Mouse (Mus musculus): Measurements from ENCODE around the gene Gpr137b. TPM values are rescaled to one million over a fixed set of nuclear protein-coding genes. Genes with fewer than 3 reads are reported as not detected.
"Not testable (repeated sequence)": the region's sequence is repeated elsewhere in the genome, so short reads cannot be mapped to it uniquely, and the experiment has no call there.

The Gpr137b gene
- polyA plus RNA-seq, 1 experiment from 2014 or later, result 2.1 TPM

DNA sequence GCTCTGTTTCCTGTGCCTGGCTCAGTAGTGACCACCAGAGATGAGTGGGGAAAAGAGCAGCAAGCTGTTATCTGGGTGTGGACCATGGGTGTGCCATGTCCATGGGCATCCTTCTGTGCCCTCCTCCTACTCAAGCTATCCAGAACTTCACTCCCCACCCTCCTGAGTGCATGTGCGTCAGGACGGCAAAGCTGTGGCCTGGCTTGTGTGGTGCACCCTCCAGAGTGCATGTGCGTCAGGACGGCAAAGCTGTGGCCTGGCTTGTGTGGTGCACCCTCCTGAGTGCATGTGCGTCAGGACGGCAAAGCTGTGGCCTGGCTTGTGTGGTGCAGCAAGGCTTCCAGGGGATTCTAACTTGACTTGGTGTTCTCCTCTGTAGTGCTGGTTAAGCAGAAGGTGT lies 31.6 kb downstream of the Gpr137b start:
- H3K9me3 ChIP-seq (replicated peaks); H3K27me3 ChIP-seq; H3K4me1 ChIP-seq (replicated peaks); H3K4me3 ChIP-seq (replicated peaks); H3K4me2 ChIP-seq; DNase-seq; H3K36me3 ChIP-seq; H3K27ac ChIP-seq; H3K9ac ChIP-seq; ATAC-seq (ENCODE audit: low read depth): not testable (repeated sequence)
- 77% methylated on average over 6 of the region's 6 CpGs for WGBS (ENCODE audit: insufficient replicate concordance)

DNA sequence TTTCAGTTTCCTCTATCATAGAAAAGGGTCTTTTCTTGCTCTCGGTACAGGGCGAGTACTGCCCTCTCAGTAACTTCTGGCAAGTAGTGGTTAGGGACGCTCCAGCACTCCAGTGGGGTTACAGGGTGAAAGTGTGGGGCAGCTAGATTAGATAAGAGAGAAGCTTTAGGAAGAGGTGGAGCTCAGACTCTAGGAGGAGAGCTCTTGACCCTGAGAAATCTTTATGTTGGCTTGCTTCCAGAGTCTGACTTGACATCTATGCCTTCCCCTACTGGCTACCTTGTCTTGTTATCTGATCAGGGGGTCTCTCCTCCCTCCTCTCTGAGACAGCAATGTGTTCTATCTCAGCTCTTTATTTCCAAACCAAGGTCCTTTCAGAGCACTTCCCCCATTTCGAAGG lies 33.8 kb downstream of the Gpr137b start:
- H3K4me2 ChIP-seq; H3K9me3 ChIP-seq (replicated peaks); H3K4me1 ChIP-seq (replicated peaks); H3K36me3 ChIP-seq; H3K9ac ChIP-seq; H3K27me3 ChIP-seq; H3K4me3 ChIP-seq (replicated peaks); H3K27ac ChIP-seq: not testable (repeated sequence)
- ATAC-seq (ENCODE audit: low read depth), result peak; percentile 87
- WGBS (ENCODE audit: insufficient replicate concordance), result 22% methylated on average over 4 of the region's 4 CpGs
- DNase-seq, result peak; percentile 61

DNA sequence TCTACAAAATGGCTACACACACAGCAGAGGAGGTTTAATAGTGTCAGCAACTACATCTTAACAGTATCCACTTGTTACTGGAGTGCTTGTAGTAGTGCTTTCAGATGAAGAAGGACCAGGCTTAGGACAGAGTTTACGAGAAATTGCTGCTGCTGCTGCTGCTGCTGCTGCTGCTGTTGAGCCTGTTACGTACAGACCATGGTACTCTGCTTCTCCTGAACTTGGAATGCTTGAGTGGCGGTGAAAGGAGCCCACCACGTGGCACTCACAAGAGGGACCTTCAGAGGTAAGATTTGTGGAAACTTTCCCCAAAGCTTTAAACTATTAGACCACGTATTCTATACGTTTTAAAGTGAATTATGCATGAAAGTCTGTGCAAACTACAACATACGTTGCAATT lies 35.2 kb downstream of the Gpr137b start:
- not testable (repeated sequence) for DNase-seq; ATAC-seq (ENCODE audit: low read depth); H3K27ac ChIP-seq; H3K4me1 ChIP-seq (replicated peaks); H3K4me2 ChIP-seq; H3K27me3 ChIP-seq; H3K4me3 ChIP-seq (replicated peaks); H3K9ac ChIP-seq; H3K36me3 ChIP-seq; H3K9me3 ChIP-seq (replicated peaks)
- WGBS (ENCODE audit: insufficient replicate concordance), result 73% methylated on average over 7 of the region's 7 CpGs

DNA sequence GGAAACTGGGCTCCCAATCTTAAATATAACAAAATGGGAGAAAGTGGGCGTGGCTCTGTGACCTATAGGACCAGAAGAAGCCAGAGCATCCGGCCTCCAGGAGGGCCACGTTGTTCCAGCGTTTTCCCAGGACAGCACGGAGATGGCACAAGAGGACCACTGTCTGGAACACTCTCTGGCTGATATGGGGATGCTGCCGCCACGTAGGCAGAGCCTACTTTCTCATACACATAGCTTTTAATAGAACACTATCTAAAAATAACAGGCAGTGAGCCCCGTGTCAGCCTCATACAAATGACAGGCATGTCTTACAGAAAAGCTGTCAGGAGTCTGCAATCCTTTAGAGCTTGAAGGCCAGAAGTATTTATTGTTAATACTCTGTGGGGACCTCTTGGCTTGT lies 35.7 kb downstream of the Gpr137b start:
- H3K4me3 ChIP-seq (replicated peaks); H3K9me3 ChIP-seq (replicated peaks); H3K4me1 ChIP-seq (replicated peaks); H3K27me3 ChIP-seq; ATAC-seq (ENCODE audit: low read depth); DNase-seq; H3K9ac ChIP-seq; H3K36me3 ChIP-seq; H3K4me2 ChIP-seq; H3K27ac ChIP-seq: not testable (repeated sequence)
- WGBS (ENCODE audit: insufficient replicate concordance), result 58% methylated on average over 8 of the region's 8 CpGs

DNA sequence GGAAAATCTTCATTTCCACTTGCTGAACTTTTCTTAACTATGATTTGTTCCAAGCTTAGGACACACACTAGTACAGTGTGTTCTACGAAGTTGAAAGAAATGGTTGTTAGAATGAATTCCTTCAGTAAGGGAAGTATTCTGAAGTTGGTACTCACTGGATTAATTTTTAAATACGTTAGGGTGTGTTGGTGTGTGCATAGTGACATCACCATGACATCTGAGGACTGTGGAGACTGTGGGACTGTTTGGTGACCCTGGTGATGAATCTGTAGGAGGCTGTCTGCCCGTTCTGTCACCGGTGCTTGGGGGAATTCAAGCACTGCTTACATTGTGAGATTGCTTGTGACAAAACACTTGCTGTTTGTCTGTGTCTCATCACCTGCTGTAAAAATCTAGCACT lies 41.7 kb downstream of the Gpr137b start:
- H3K4me2 ChIP-seq; H3K4me1 ChIP-seq (replicated peaks); H3K4me3 ChIP-seq (replicated peaks); H3K9ac ChIP-seq; DNase-seq; H3K27me3 ChIP-seq; H3K36me3 ChIP-seq; H3K9me3 ChIP-seq (replicated peaks); H3K27ac ChIP-seq; ATAC-seq (ENCODE audit: low read depth): not testable (repeated sequence)
- 63% methylated on average over 4 of the region's 4 CpGs for WGBS (ENCODE audit: insufficient replicate concordance)

GRCm38 (mm10) chr13:13350681-13351080 lies 43.1 kb downstream of the Gpr137b start:
- not testable (repeated sequence) for H3K9ac ChIP-seq; H3K27ac ChIP-seq; DNase-seq; H3K9me3 ChIP-seq (replicated peaks); ATAC-seq (ENCODE audit: low read depth); H3K4me1 ChIP-seq (replicated peaks); H3K4me3 ChIP-seq (replicated peaks); H3K36me3 ChIP-seq; H3K4me2 ChIP-seq; H3K27me3 ChIP-seq
- WGBS (ENCODE audit: insufficient replicate concordance), result 81% methylated on average over 7 of the region's 7 CpGs

DNA sequence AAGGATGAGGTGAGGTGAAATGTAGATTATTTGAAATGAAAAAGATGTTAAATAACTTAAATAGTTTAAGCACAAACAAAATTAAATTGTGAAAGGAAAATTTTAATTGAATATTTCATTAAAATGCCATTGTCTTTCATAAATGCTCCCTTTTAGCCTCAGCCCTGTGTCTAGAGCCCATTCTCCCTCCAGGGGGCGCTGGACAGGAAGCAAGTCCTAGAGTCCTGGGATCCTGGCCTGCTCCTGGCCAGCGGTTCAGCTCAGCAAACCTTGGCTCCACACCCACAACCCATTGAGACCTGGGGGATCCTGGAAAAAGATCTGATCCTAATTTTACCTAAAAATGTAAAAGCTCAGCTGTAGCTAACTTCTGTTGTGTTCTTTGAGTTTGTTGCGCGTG lies 44.5 kb downstream of the Gpr137b start:
- WGBS (ENCODE audit: insufficient replicate concordance), result 54% methylated on average over 4 of the region's 4 CpGs
- H3K27ac ChIP-seq, result no peak overlapping the region
- no peak overlapping the region for H3K4me3 ChIP-seq (replicated peaks)
- H3K4me2 ChIP-seq, result no peak overlapping the region
- no peak overlapping the region for H3K9ac ChIP-seq
- H3K9me3 ChIP-seq (replicated peaks), result no peaks in the 10 kb centered on the region
- ATAC-seq (ENCODE audit: low read depth) (no peak), DNase-seq (peak; percentile 38)
- no peaks in the 10 kb centered on the region for H3K36me3 ChIP-seq
- no peaks in the 10 kb centered on the region for H3K4me1 ChIP-seq (replicated peaks)
- no peaks in the 10 kb centered on the region for H3K27me3 ChIP-seq

DNA sequence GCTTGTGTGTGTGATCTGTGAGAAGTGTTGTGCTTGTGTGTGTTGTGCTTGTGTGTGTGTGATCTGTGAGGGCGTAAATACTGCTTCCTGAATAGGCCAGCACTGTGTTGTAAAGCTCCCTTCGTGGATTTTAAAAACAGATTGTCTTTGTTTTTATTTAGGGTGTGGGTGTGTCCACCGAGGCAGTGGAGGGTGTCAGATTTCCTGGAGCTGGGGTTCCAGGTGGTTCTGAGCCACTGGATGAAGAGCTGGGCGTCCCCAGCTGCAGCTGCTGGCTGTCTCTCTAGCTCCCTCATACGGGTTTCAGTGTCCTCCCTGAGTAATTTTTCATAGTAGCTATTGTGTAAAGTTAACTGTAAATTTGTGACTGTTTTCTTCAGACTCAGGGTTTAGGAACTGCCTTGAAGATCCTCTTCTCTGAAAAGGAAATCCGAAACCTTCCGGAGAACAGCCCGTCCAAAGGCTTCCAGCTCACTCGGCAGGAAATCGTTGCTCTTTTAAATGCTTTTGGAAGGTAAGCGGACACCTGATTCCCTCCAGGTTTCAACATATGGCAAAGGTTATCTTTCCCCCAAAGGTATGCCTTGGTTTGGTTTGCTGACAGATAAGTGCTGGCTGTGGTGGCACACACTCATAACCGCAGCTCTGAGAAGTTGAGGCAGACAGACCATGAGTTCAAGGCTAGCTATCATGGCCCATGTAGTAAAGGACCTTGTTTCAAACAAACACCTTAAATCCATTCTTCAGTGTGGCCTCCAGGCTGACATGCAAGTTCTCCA lies 46.0 kb downstream of the Gpr137b start:
- not testable (repeated sequence) for DNase-seq; H3K9ac ChIP-seq; H3K4me2 ChIP-seq; H3K36me3 ChIP-seq; ATAC-seq (ENCODE audit: low read depth); H3K9me3 ChIP-seq (replicated peaks); H3K27ac ChIP-seq; H3K4me1 ChIP-seq (replicated peaks); H3K4me3 ChIP-seq (replicated peaks); H3K27me3 ChIP-seq
- WGBS (ENCODE audit: insufficient replicate concordance), result 37% methylated on average over 12 of the region's 12 CpGs

GRCm38 (mm10) chr13:13337361-13337760 lies 56.5 kb downstream of the Gpr137b start:
- WGBS (ENCODE audit: insufficient replicate concordance), result 82% methylated on average over 8 of the region's 8 CpGs
- not testable (repeated sequence) for H3K36me3 ChIP-seq; DNase-seq; H3K4me1 ChIP-seq (replicated peaks); H3K27ac ChIP-seq; ATAC-seq (ENCODE audit: low read depth); H3K9me3 ChIP-seq (replicated peaks); H3K9ac ChIP-seq; H3K4me2 ChIP-seq; H3K27me3 ChIP-seq; H3K4me3 ChIP-seq (replicated peaks)

- Histone ChIP-seq H3K27ac (no peak overlapping the region), H3K4me3 (replicated peaks) (no peak overlapping the region), H3K9ac (no peak overlapping the region), H3K4me1 (replicated peaks) (no peaks in the 10 kb centered on the region), H3K4me2 (no peak overlapping the region), H3K9me3 (replicated peaks) (no peaks in the 10 kb centered on the region), H3K27me3 (no peaks in the 10 kb centered on the region), H3K36me3 (no peaks in the 10 kb centered on the region)
- DNase-seq, result peak; percentile 40
- no peak for ATAC-seq (ENCODE audit: low read depth)
- 1% methylated on average over 2 of the region's 2 CpGs for WGBS (ENCODE audit: insufficient replicate concordance)
These were observed 64.9 kb downstream of the Gpr137b start for GRCm38 (mm10) chr13:13328876-13329275.
